Mouse (Mus musculus) olfactory bulb, adult 2 months (tissue): ENCODE results near the gene Daam2. TPM values are rescaled to one million over a fixed set of nuclear protein-coding genes. Genes with fewer than 3 reads are reported as not detected.
A peak's percentile ranks its signal among the peaks of the same experiment; 100 is the strongest.

Source experiments
- H3K27ac ChIP-seq: fragments of 200-500 bp; 2 replicates; pipeline ENCODE4 v1.5.1; 2012; ENCODE audit warnings: low read depth, low read length; ENCODE audit not compliant: insufficient read depth
- H3K4me1 ChIP-seq: fragments of 200-500 bp; 2 replicates; pipeline ENCODE4 v1.6.1; 2012; ENCODE audit warnings: low read length; ENCODE audit not compliant: control insufficient read depth, insufficient read depth
- H3K4me3 ChIP-seq: fragments of 200-500 bp; 2 replicates; pipeline ENCODE4 v1.5.1; 2012; ENCODE audit warnings: mild to moderate bottlenecking, low read depth, low read length, moderate library complexity; ENCODE audit not compliant: insufficient read depth
- CTCF ChIP-seq: fragments of 200-500 bp; IDR thresholded peaks from 2 replicates; pipeline ENCODE4 v1.5.1; 2012; ENCODE audit warnings: low read depth, mild to moderate bottlenecking, low read length, moderate library complexity; ENCODE audit not compliant: insufficient read depth
- POLR2A ChIP-seq: fragments of 200-500 bp; IDR thresholded peaks from 2 replicates; pipeline ENCODE4 v1.6.1; 2012; ENCODE audit warnings: mild to moderate bottlenecking, low read depth, low read length, moderate library complexity; ENCODE audit not compliant: insufficient read depth
- WGBS: fragments of 180-500 bp; shearing (Covaris S2); methylation state at CpG from one replicate; pipeline ENCODE4 v1.1.7; 2018; 5-methylcytosine and 5-hydroxymethylcytosine counted together
- polyA plus RNA-seq: library from polyadenylated mRNA; stranded (reverse); fragments of >200 nt; gene quantifications from 2 replicates; pipeline ENCODE4 v1.2.4, GENCODE M21; 2012; ENCODE audit warnings: low replicate concordance; ENCODE audit not compliant: missing spikeins, insufficient read depth, insufficient read length

Daam2 gene
- polyA plus RNA-seq, 1 experiment, result not detected

- Histone ChIP-seq H3K4me3 (no peak overlapping the region), H3K27ac (no peak overlapping the region), H3K4me1 (peaks cover 10% of the 10 kb centered on the region)
- TF ChIP-seq POLR2A (no peak), CTCF (no peak)
- WGBS, result 92% methylated on average over 10 of the region's 10 CpGs
Measured at GRCm38 (mm10) chr17:49435081-49435480, 129.1 kb downstream of the Daam2 start.

DNA sequence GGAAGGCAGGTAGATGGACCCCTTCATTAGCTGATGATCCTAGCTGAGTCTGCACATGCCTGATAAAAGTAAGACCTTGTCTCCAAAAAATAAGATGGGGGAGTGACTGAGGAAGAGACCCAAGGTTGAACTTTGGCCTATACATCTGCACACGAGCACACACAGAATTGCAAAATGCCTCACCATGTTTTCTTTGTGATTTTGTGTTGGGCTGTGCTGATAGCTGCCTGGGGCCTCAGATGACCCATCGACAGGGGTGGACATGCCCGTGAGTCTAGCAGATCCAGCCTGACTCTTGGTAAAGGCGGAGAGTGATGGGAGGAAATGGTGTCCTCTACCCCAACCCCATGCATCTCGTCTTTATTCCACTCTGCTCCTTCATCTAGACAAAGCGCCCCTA is 129.9 kb downstream of the Daam2 start:
- WGBS, result 89% methylated on average over 6 of the region's 6 CpGs
- TF ChIP-seq CTCF (no peak), POLR2A (no peak)
- no peak overlapping the region for H3K4me3 ChIP-seq
- H3K4me1 ChIP-seq, result peaks cover 13% of the 10 kb centered on the region
- H3K27ac ChIP-seq, result no peak overlapping the region

DNA sequence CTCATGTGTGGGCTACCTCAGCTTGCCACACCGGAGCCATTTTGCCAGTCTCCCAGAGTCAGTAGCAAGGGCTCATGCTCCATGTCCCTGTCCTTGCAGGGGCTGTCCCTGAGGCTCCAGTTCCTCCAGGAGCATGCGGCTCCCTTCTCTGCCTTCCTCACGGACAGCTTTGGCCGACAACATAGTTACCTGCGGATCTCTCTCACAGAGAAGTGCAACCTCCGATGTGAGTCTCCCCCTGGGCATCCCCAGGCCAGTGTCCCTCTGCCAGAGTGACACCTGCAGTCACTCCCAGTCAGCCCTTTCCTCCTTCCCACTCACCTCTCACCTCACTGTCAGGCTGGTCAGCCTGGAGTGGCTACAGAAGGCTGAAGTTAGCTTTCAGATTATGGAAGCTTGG is 131.1 kb downstream of the Daam2 start:
- no peak overlapping the region for H3K27ac ChIP-seq
- WGBS, result 98% methylated on average over 6 of the region's 6 CpGs
- H3K4me3 ChIP-seq, result no peak overlapping the region
- peaks cover 16% of the 10 kb centered on the region for H3K4me1 ChIP-seq
- TF ChIP-seq POLR2A (no peak), CTCF (no peak)

DNA sequence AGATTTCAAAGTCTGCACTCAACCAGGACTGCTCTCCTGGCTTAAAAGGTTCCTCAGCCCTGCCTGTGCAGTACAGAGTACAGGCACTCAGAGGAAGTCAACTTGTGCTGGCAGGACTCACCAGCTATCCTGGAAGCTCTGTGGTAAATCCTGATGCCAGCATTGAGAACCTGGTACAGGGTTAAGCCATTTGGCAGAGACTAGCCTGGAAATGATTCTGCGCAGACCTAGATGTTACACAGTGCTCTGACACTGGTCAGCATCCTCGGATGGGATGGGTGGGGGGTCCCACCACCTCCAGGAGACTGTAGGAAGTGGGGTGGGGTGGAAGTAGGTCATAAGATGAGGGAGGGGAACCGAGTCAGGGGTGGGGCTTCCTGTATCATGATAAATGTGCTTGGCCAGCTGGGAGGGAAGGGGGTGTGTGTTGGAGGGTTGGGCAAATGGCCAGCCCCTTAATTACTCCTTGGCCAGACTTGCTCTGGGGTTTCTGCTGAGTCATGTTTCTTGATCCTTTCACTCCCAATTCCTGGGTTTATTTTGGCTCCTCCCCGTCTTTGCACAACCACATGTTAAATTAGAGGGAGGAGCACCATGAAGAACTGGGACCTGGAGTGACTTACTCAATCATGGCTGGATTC is 132.0 kb downstream of the Daam2 start:
- Histone ChIP-seq H3K4me1 (peaks cover 20% of the 10 kb centered on the region), H3K4me3 (no peak overlapping the region), H3K27ac (no peak overlapping the region)
- 50% methylated on average over 4 of the region's 4 CpGs for WGBS
- TF ChIP-seq CTCF, result no peak
- TF ChIP-seq POLR2A, result no peak

- TF ChIP-seq CTCF (no peak), POLR2A (no peak)
- no peak overlapping the region for H3K4me3 ChIP-seq
- H3K27ac ChIP-seq, result no peak overlapping the region
- WGBS, result 94% methylated on average over 6 of the region's 6 CpGs
- H3K4me1 ChIP-seq, result peaks cover 20% of the 10 kb centered on the region
Measured at GRCm38 (mm10) chr17:49431176-49431575, 133.0 kb downstream of the Daam2 start.

GRCm38 (mm10) chr17:49430136-49430535 is 134.0 kb downstream of the Daam2 start:
- Histone ChIP-seq H3K4me1 (peaks cover 20% of the 10 kb centered on the region), H3K27ac (no peak overlapping the region), H3K4me3 (no peak overlapping the region)
- TF ChIP-seq CTCF, result no peak
- no peak for TF ChIP-seq POLR2A
- WGBS, result 76% methylated on average over 6 of the region's 6 CpGs

DNA sequence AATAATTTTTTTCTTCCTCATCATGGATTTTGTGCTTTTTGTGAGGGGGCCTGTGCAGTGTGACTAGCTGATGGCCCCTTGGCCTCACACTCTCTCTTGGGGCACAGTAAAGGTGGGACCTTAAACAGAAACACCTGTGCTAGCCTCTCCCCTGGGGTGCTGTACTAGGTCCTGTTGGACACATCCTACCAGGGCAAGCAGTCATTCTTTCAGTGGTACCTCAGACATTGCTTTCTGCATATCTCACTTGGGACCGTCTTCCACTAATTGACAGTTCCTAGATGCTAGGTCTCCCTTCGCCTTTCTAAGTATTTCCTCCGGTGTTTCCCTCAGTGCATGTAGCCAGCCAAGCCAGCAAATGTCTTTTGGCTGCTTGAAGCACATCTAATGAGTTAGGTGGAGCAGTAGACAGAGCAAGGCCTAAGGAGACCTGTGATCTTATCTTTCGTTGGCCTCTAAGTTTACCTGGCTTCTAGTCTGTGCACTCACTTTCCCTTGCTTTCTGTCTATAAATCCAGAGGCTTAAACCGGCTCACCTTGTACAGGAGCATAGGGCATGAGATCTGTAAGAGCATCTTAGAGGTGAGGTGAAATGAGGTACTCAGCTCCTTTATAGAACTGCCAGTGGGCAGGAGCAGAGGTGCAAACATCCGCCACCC is 134.5 kb downstream of the Daam2 start:
- peaks cover 20% of the 10 kb centered on the region for H3K4me1 ChIP-seq
- no peak for TF ChIP-seq POLR2A
- no peak for TF ChIP-seq CTCF
- WGBS, result 92% methylated on average over 6 of the region's 6 CpGs
- no peak overlapping the region for H3K4me3 ChIP-seq
- no peak overlapping the region for H3K27ac ChIP-seq

DNA sequence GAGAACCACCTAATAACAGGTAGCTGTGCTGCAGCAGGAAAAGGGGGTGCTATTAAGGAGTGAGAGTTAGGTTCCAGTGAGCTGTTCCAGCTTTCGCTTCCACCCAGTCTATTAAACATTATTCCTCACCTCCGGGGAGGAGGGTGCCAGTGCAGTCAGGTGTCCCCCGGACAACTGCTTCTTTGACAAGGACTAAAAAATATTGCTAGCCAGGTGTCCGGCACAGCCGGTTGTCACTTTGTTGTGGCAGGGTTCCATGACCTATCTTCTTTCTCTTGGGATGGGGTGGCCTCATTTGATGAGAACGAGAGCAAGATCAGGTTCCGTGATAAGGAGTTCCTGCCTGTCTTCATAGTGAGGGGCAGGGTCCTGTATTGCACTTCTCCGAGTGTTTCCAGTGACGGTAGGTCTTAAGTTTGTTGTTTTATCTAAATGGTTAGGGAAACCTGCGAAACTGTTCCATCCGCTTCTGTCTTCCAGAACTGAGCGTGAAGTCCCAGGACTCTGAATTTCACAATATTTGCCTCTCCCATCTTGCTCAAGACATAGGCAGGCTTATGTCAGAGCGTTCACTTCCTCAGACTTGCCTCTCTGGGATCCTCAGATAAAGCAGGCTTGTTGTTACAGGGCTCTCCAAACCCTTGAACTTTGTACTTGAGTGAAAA is 135.3 kb downstream of the Daam2 start:
- H3K4me3 ChIP-seq, result peak overlapping the region; percentile 80
- peaks cover 20% of the 10 kb centered on the region for H3K4me1 ChIP-seq
- H3K27ac ChIP-seq, result no peak overlapping the region
- TF ChIP-seq CTCF, result no peak
- no peak for TF ChIP-seq POLR2A
- WGBS, result 48% methylated on average over 13 of the region's 13 CpGs

DNA sequence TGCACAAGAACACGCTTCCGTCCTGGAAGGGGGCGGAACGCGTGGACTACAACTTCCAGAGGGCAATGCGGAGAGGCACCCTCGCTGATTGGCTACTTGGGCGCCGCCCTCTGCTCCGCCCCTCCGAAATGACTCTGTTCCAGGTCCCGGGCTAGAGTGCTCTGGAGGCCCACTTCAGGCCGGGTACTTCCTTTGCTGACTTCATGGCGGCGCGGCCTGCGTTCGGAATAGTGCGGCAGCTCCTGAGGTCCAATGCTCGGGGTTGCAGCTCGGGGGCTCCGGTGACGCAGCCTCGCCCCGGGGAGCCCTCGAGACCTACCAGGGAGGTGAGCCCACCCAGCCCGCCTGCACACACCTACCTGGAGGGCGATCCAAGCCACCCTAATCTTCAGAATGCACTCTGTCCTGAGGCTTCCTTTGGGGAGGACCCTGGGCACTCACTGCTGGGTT is 135.9 kb downstream of the Daam2 start, which contains the start of gene Mocs1:
Gene Mocs1, plus strand, starts transcription at position 124 of the 450 bp plus-strand sequence.
- Histone ChIP-seq H3K4me1 (peaks cover 20% of the 10 kb centered on the region), H3K4me3 (peak within 1 kb of the TSS; percentile 80), H3K27ac (no peak within 1 kb of the TSS)
- peak; percentile 37; the same call in 1 of the 2 replicates for TF ChIP-seq POLR2A
- TF ChIP-seq CTCF, result no peak
- under 1% methylated on average over 28 of the region's 28 CpGs for WGBS
